Mouse (Mus musculus) left cerebral cortex, postnatal 25 days (tissue): ENCODE results near the gene Psg16. TPM values are rescaled to one million over a fixed set of nuclear protein-coding genes. Genes with fewer than 3 reads are reported as not detected.
A peak's percentile ranks its signal among the peaks of the same experiment; 100 is the strongest.
"Not testable (repeated sequence)": the region's sequence is repeated elsewhere in the genome, so short reads cannot be mapped to it uniquely, and the experiment has no call there.

Experiments
- DNase-seq, 2 experiments: peaks; one replicate each; pipeline ENCODE4 v3.0.0; 2022; ENCODE audit warnings: low spot score in 2 of 2, mixed read lengths in 1 of 2
- intact Hi-C: fragments of 180-260 bp; cut with DNase I; formaldehyde crosslinking; loops from one replicate; pipeline ENCODE4 v1.15.1; 2025
- total RNA-seq, 2 experiments: library from RNA; stranded (reverse); gene quantifications; 2 replicates each; pipeline ENCODE4 v1.2.3; 2021

Psg16 gene
- total RNA-seq, 2 experiments from 2014 or later = 4.1 to 5.5 TPM

DNA sequence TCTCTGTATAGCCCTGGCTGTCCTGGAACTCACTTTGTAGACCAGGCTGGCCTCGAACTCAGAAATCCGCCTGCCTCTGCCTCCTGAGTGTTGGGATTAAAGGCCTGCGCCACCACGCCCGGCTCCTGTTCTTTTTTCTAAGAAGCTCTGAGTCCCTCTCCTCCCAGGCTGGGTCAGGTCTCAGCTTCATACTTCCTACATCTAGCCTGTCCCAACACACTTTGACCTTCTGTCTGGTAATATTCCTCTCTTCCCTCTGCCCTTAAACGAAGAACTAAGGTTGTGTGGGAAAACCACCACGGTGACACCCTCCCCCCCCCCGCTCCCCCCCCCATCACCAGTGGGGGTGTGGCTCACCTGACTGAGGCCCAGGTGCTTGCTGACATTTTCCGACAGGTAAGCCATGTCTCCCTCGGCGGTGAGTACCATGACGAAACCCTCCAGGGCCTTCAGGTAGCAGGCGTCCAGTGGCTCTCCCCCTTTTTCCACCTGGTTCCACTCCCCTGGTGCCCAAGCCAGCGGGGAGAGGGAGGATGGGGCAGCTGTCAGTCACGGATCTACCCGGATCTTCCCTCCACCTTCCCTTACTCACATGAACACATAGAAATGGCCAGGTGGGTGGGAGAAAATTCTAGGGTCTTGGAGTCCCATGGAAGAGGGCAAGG, 19.4 kb upstream of the Psg16 start:
- intact Hi-C loops = loop anchor here (5.0 kb wide), 1 partner anchor 122 kb away; no protein-coding TSS in a partner anchor

GRCm38 (mm10) chr7:17055287-17055946, 18.4 kb upstream of the Psg16 start:
- no peak for DNase-seq

More for the DNA sequence above, 19.4 kb upstream of the Psg16 start:
- DNase-seq = no peak

DNA sequence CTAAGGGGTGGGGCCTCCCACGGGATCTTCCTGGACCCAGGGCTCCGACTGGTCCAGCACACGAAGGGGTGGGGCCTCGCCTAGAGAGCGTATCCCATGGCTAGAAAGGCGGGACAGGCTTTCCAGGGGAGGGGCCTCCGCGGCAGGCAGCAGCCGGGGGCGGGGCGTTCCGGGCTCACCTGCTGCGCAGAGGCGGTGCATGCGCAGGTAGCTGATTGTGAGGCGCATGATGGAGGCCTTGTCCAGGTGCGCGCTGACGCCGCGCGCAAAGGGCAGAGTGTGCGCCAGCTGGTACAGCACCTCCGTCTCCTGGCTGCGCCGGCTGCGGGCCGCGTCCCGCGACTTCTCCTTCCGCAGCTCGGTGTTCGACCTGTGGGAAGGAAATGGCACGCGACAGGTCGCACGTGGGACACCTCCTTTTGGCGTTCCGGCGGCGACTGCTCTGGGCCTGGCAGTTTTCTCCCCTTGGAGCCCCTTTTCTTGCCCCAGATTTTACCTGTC, 17.7 kb upstream of the Psg16 start:
- intact Hi-C loops = no loop called here
- DNase-seq = peak; percentile 91 to 95

More at GRCm38 (mm10) chr7:17055287-17055946, 18.4 kb upstream of the Psg16 start:
- intact Hi-C loops = no loop called here

GRCm38 (mm10) chr7:17056601-17057523, 17.0 kb upstream of the Psg16 start:
- intact Hi-C loops = no loop called here
- DNase-seq = no peak

DNA sequence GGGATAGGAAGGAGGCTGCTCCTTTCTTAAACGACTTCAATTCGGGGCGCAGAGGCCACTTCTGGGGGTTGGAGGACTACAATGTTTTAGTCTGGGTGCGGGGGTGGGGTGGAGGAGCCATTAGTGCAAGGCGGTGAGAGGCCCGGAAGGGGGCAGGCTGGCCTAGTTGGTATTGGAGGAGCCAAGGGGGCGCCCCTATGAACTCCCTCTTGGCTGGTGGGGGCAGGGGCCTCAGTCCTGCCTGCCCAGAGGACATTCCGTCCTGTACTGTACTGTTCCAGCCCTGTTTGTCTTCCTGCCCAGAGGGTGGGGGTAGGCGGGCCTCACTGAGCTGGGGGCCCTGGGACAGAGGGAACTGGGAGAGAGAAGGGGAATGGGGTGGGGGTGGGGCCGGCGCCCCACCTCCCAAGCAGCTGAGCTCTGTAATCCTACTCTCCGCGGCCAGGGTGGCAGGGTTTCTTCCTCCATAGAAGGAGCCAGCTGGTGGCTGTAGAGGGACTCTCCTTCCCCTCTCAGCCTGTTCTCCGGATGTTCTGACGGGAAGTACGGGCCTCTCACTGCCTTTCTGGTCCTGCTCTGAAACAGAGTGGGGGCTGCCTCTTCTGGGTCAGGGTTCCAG, 15.7 kb upstream of the Psg16 start:
- DNase-seq = peak; percentile 73 to 75
- intact Hi-C loops = no loop called here

DNA sequence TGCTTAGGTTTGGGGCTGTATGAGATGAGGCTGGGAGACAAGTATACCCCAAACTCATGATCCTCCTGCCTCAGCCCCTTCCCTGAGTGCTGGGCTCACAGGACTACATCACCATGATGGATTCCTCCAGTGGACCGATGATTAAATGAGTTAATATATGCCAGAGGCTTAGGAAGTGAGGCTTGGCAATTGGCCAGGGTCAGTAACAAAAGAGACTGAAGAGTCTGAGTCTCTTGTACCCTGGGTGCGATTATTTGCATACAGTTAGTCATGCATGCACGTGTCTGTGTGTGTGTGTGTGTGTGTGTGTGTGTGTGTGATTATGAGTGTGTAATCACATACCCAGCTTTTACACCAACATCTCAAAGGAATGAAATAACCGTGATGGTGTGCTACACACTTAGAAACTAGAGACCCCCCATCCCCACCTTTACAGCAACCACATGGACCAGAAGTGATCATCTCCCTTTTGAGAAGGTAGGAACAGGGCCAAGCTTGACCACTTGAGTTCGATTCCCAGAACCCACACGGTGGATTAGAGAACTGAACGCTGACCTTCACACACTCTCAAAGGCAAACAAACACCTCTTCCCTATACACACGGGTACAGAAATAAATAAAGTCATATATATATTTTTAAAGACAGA, 14.9 kb upstream of the Psg16 start:
- DNase-seq = no peak
- intact Hi-C loops = no loop called here

DNA sequence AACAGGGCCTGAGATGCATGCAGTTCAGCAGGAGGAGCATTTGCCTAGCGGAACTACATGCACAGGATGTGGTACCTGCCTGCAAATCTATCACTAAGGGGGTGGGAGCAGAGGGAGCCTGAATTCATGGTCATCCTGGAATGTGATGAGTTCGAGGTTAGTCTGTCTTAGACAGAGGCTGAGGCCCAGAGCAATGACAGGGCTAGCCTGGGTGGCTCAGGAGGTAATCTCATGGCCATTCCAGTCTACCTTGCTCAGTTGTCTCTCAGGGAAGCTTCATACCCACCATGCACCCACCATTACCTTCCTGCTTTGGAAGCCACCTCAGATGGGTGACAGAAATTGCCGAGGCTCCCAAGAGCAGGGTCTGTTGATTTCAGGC, 14.4 kb upstream of the Psg16 start:
- no peak for DNase-seq
- intact Hi-C loops = no loop called here

GRCm38 (mm10) chr7:17060031-17060781, 13.6 kb upstream of the Psg16 start:
- intact Hi-C loops = loop anchor here (1.0 kb wide), 1 partner anchor 33 kb away; the partner anchor contains the start of gene Ppp5c
- DNase-seq = peak; percentile 83 to 87

GRCm38 (mm10) chr7:17060782-17061605, 12.8 kb upstream of the Psg16 start:
- intact Hi-C loops = loop anchor here (1.0 kb wide), 1 partner anchor 34 kb away; the partner anchor contains the start of gene Ppp5c
- DNase-seq = no peak

GRCm38 (mm10) chr7:17062389-17062788, 11.5 kb upstream of the Psg16 start, which contains the start of gene Hif3a:
Gene Hif3a, minus strand, starts transcription at chr7:17062427.
- DNase-seq = peak; percentile 43 to 64
- intact Hi-C loops = no loop called here

DNA sequence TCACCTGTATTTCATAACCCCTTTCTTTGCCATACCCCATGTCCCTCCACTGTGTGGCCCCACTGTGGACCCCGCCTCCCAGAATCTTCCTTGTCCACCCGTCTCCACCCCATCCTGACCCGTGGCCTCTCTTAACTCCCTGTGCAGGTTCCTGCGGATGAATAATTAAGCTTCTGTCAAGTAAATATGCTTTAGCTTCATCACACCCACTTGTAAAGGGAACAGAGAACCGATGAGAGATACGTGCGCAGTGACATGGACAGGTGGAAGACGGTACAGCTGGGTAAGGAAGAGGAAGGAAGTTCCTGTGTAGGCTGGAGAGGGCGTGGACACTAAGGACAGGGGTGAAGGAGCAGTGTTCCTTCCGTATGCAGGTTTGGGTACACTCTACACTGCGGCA, 11.0 kb upstream of the Psg16 start:
- intact Hi-C loops = no loop called here
- DNase-seq = no peak

GRCm38 (mm10) chr7:17065620-17066019, 8.2 kb upstream of the Psg16 start:
- intact Hi-C loops = loop anchor here (1.0 to 5.0 kb wide), 4 partner anchors 63 to 1143 kb away; partner anchors contain the start of gene Selenow
- DNase-seq = no peak

DNA sequence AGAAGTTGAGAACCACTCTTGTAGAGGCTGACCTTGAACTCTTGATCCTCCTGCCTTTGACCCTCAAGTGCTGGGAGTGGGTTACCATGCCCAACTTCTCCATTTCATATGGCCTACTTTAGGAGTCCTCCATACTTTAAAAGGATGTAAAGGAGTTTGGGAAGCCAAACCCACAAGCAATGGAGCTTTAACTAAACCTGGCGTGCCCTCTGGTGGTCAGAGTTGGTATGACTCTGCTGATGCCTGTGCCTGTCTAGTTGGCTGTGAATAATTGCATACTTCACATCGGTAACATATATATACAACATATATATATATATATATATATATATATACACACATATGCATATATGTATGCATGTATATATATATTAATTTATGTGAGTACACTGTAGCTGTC, 7.4 kb upstream of the Psg16 start:
- intact Hi-C loops = loop anchor here (1.0 to 5.0 kb wide), 4 partner anchors 64 to 1144 kb away; partner anchors contain the start of gene Selenow
- DNase-seq = peak; percentile 88 to 94

DNA sequence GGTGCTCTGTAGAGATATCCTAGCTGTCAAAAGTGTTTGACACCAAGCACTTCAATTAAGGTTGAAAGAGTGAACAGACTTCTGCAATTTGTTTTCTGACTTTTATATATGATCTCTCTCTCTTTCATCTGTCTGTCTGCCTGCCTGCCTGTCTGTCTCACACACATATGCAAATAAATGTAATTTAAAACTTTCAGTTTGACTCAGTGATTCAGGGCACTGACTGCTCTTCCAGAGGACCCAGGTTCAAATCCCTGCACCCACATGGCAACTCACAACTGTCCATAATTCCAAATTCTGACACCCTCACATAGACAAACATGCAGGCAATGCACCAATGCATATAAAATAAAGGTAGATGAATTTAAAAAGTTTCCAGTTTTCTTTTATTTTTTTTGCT, 6.8 kb upstream of the Psg16 start:
- intact Hi-C loops = loop anchor here (1.0 to 5.0 kb wide), 4 partner anchors 65 to 1145 kb away; partner anchors contain the start of gene Selenow

GRCm38 (mm10) chr7:17067651-17068050, 6.2 kb upstream of the Psg16 start:
- DNase-seq = not testable (repeated sequence)
- intact Hi-C loops = loop anchor here (5.0 kb wide), 2 partner anchors 115 to 1145 kb away; partner anchors contain the start of gene Selenow

More for the DNA sequence above, 6.8 kb upstream of the Psg16 start:
- no peak for DNase-seq

- DNase-seq = no peak
- intact Hi-C loops = loop anchor here (5.0 kb wide), 1 partner anchor 1799 kb away; the partner anchor contains the start of gene Pglyrp1
Observed at GRCm38 (mm10) chr7:17073513-17073903, 332 bp upstream of the Psg16 start.

DNA sequence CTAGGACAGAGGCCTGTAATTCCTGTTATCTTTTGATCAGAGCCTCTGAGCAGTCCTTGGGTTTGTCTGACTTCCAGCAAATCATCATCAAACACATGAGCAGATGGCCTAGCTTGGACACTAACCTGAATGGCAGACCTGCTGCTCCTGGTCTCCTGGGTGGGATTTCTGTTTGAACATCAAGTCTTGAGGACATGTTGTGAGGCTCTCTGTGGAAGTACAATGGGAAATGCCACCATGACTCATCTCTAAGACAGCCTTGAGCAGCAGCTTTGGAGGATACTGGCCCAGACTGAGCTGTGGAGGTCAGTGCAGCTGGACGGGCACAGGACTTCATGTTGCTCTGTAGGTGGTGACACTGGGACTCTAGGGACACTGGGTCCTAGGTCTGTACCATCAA, 2.7 kb downstream of the Psg16 start:
- intact Hi-C loops = no loop called here
- DNase-seq = no peak
